Mouse (Mus musculus) limb, embryonic 11.5 days (tissue): ENCODE measurements around the gene Gm10300. TPM values are rescaled to one million over a fixed set of nuclear protein-coding genes. Genes with fewer than 3 reads are reported as not detected.

ENCODE experiments used
- ATAC-seq: fragments of 200-750 bp; cut with Nextera tagmentation; 2 replicates; pipeline ENCODE4 v1.8.0; 2017; ENCODE audit warnings: low read depth; ENCODE audit not compliant: insufficient number of reproducible peaks, low FRiP score, low TSS enrichment
- DNase-seq: peaks from one replicate; pipeline ENCODE4 v3.0.0-alpha.2; 2015; ENCODE audit warnings: low spot score
- H3K27ac ChIP-seq: fragments of 300-500 bp; sonication (generic); replicated peaks from 2 replicates; pipeline ENCODE4 v1.5.1; 2014; ENCODE audit warnings: low read depth, mild to moderate bottlenecking, low read length
- H3K27me3 ChIP-seq: fragments of 300-500 bp; sonication (generic); 2 replicates; pipeline ENCODE4 v1.6.1; 2014; ENCODE audit warnings: mild to moderate bottlenecking, low read length, mixed read lengths; ENCODE audit not compliant: control insufficient read depth, insufficient read depth
- H3K36me3 ChIP-seq: fragments of 300-500 bp; sonication (generic); 2 replicates; pipeline ENCODE4 v1.6.1; 2014; ENCODE audit warnings: mild to moderate bottlenecking, low read length, moderate library complexity, mixed read lengths; ENCODE audit not compliant: control insufficient read depth, insufficient read depth
- H3K4me1 ChIP-seq: fragments of 300-500 bp; sonication (generic); 2 replicates; pipeline ENCODE4 v1.6.1; 2014; ENCODE audit warnings: low read length, mixed read lengths; ENCODE audit not compliant: control insufficient read depth, insufficient read depth
- H3K4me2 ChIP-seq: fragments of 300-500 bp; sonication (generic); 2 replicates; pipeline ENCODE4 v1.6.1; 2014; ENCODE audit warnings: low read depth, mild to moderate bottlenecking, moderate library complexity; ENCODE audit not compliant: severe bottlenecking
- H3K4me3 ChIP-seq: fragments of 300-500 bp; sonication (generic); 2 replicates; pipeline ENCODE4 v1.5.1; 2014; ENCODE audit warnings: low read depth, low read length
- H3K9ac ChIP-seq: fragments of 300-500 bp; sonication (generic); 2 replicates; pipeline ENCODE4 v1.6.1; 2014; ENCODE audit warnings: mild to moderate bottlenecking, low read length
- H3K9me3 ChIP-seq: fragments of 300-500 bp; sonication (generic); 2 replicates; pipeline ENCODE4 v1.6.1; 2016; ENCODE audit warnings: low read length; ENCODE audit not compliant: control insufficient read depth
- WGBS: fragments of 180-500 bp; shearing (Covaris S2); extraction: QIAGEN DNeasy Blood & Tissue Kit; methylation state at CpG from one replicate; pipeline ENCODE4 v1.1.7; 2014; 5-methylcytosine and 5-hydroxymethylcytosine counted together
- polyA plus RNA-seq: library from polyadenylated mRNA; unstranded; fragments of >200 nt; fragmentation: Nextera tagmentation; extraction: Ambion mirVana; gene quantifications from 2 replicates; pipeline ENCODE4 v1.2.1, GENCODE M21; 2014

Gm10300 gene
- polyA plus RNA-seq, 1 experiment from 2014 or later: not detected

- Histone ChIP-seq H3K4me3 (no peak overlapping the region), H3K4me2 (no peak overlapping the region), H3K27me3 (no peaks in the 10 kb centered on the region), H3K9me3 (no peaks in the 10 kb centered on the region), H3K27ac (no peak overlapping the region), H3K9ac (no peak overlapping the region), H3K4me1 (peaks cover 4% of the 10 kb centered on the region; the same call in 1 of the 2 replicates), H3K36me3 (no peaks in the 10 kb centered on the region)
- DNase-seq (no peak), ATAC-seq (no peak)
- WGBS: 64% methylated on average over 6 of the region's 6 CpGs
Measured at GRCm38 (mm10) chr4:132072946-132073345, 1.6 kb upstream of the Gm10300 start.

- DNase-seq (peak; percentile 99), ATAC-seq (peak; percentile 92)
- H3K9me3 ChIP-seq: no peaks in the 10 kb centered on the region
- 2% methylated on average over 46 of the region's 47 CpGs for WGBS
- peak within 1 kb of the TSS; percentile 49 for H3K9ac ChIP-seq
- peak within 1 kb of the TSS; percentile 88 for H3K4me2 ChIP-seq
- peaks cover 4% of the 10 kb centered on the region; the same call in 1 of the 2 replicates for H3K4me1 ChIP-seq
- H3K27me3 ChIP-seq: no peaks in the 10 kb centered on the region
- H3K27ac ChIP-seq: no peak within 1 kb of the TSS
- H3K36me3 ChIP-seq: no peaks in the 10 kb centered on the region
- peak within 1 kb of the TSS; percentile 66 for H3K4me3 ChIP-seq
Measured at GRCm38 (mm10) chr4:132074933-132075769, 654 bp downstream of the Gm10300 start, which contains the start of gene Epb41. Gene Epb41 (minus strand): TSS chr4:132075321.

GRCm38 (mm10) chr4:132075796-132076195 lies 1.3 kb downstream of the Gm10300 start:
- Histone ChIP-seq H3K4me1 (peaks cover 4% of the 10 kb centered on the region; the same call in 1 of the 2 replicates), H3K27ac (no peak overlapping the region), H3K4me2 (peak overlapping the region; percentile 88; the same call in 1 of the 2 replicates)

GRCm38 (mm10) chr4:132076480-132077405 lies 2.2 kb downstream of the Gm10300 start:
- H3K27me3 ChIP-seq: no peaks in the 10 kb centered on the region
- H3K36me3 ChIP-seq: no peaks in the 10 kb centered on the region
- 36% methylated on average over 20 of the region's 20 CpGs for WGBS
- DNase-seq: peak; percentile 34
- H3K4me1 ChIP-seq: peaks cover 4% of the 10 kb centered on the region; the same call in 1 of the 2 replicates
- no peaks in the 10 kb centered on the region for H3K9me3 ChIP-seq
- H3K9ac ChIP-seq: no peak overlapping the region
- no peak overlapping the region for H3K4me3 ChIP-seq
- H3K4me2 ChIP-seq: no peak overlapping the region
- H3K27ac ChIP-seq: no peak overlapping the region
- ATAC-seq: no peak

More at GRCm38 (mm10) chr4:132075796-132076195, 1.3 kb downstream of the Gm10300 start:
- H3K9me3 ChIP-seq: no peaks in the 10 kb centered on the region
- WGBS: 59% methylated on average over 1 of the region's 1 CpGs
- DNase-seq (no peak), ATAC-seq (no peak)
- no peaks in the 10 kb centered on the region for H3K27me3 ChIP-seq
- H3K36me3 ChIP-seq: no peaks in the 10 kb centered on the region
- H3K9ac ChIP-seq: no peak overlapping the region
- peak overlapping the region; percentile 66; the same call in 1 of the 2 replicates for H3K4me3 ChIP-seq

- DNase-seq (no peak), ATAC-seq (no peak)
- H3K36me3 ChIP-seq: no peaks in the 10 kb centered on the region
- H3K4me2 ChIP-seq: no peak overlapping the region
- H3K27ac ChIP-seq: no peak overlapping the region
- H3K9me3 ChIP-seq: no peaks in the 10 kb centered on the region
- no peak overlapping the region for H3K4me3 ChIP-seq
- 70% methylated on average over 7 of the region's 7 CpGs for WGBS
- H3K27me3 ChIP-seq: no peaks in the 10 kb centered on the region
- H3K4me1 ChIP-seq: peaks cover 4% of the 10 kb centered on the region; the same call in 1 of the 2 replicates
- no peak overlapping the region for H3K9ac ChIP-seq
Measured at GRCm38 (mm10) chr4:132077445-132077844, 2.9 kb downstream of the Gm10300 start.

GRCm38 (mm10) chr4:132078296-132078714 lies 3.8 kb downstream of the Gm10300 start:
- Histone ChIP-seq H3K9me3 (no peaks in the 10 kb centered on the region), H3K9ac (no peak overlapping the region), H3K27ac (no peak overlapping the region), H3K27me3 (no peaks in the 10 kb centered on the region), H3K36me3 (0 out of 2 replicates have a peak, but pooled peaks cover 2% of the 10 kb centered on the region), H3K4me1 (peaks cover 4% of the 10 kb centered on the region; the same call in 1 of the 2 replicates), H3K4me3 (no peak overlapping the region), H3K4me2 (no peak overlapping the region)
- 58% methylated on average over 7 of the region's 7 CpGs for WGBS
- no peak for DNase-seq
- no peak for ATAC-seq

- peak; percentile 87 for DNase-seq
- Histone ChIP-seq H3K9me3 (no peaks in the 10 kb centered on the region), H3K4me3 (no peak overlapping the region), H3K27me3 (no peaks in the 10 kb centered on the region), H3K9ac (no peak overlapping the region), H3K36me3 (0 out of 2 replicates have a peak, but pooled peaks cover 2% of the 10 kb centered on the region), H3K4me1 (no peaks in the 10 kb centered on the region), H3K4me2 (no peak overlapping the region), H3K27ac (no peak overlapping the region)
- no peak for ATAC-seq
- WGBS: 17% methylated on average over 19 of the region's 19 CpGs
Measured at GRCm38 (mm10) chr4:132079555-132080275, 5.2 kb downstream of the Gm10300 start.
